Mouse (Mus musculus): ENCODE results near the gene Gabrg3.
"Not testable (repeated sequence)": the region's sequence is repeated elsewhere in the genome, so short reads cannot be mapped to it uniquely, and the experiment has no call there.

The Gabrg3 gene

DNA sequence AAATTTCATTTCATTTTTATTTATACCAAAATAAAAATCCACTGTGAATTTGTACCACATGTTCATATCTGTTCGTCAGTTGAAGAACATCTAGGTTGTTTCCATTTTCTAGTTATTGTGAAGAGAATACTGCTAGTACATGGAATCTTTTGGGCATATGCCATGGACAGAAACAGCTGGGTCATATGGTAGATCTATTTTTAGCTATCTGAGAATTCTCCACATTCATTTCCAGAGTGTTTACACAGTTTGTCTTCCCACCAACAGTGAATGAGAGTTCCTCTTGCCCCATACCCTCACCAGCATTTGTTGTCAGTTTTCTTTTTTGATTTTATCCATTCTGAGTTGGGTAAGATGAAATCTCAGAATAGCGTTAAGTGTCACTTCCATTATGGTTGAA, 75.0 kb downstream of the Gabrg3 start:
- DNase-seq (ENCODE audit: low spot score in 2 of 2) = no peak

DNA sequence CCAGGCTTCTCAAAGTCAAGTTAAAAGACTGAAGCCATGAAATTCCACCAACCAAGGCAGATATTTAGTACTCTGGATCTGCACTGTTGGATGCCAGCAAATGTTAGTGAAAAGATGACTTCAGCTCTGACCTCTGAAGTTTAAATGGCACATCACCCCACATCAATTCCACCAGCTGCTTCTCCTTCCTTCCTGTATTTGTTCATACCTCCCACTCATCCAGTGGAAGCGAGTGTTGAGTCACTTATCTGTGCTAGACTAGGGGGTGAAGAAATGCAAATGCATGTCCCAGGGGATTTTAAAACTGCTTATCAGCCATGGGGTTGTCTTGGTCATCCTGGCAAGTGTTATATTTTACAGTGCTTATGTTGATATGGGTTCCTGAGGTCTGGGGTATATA, 79.7 kb downstream of the Gabrg3 start:
- no peak for DNase-seq (ENCODE audit: low spot score in 2 of 2)

DNA sequence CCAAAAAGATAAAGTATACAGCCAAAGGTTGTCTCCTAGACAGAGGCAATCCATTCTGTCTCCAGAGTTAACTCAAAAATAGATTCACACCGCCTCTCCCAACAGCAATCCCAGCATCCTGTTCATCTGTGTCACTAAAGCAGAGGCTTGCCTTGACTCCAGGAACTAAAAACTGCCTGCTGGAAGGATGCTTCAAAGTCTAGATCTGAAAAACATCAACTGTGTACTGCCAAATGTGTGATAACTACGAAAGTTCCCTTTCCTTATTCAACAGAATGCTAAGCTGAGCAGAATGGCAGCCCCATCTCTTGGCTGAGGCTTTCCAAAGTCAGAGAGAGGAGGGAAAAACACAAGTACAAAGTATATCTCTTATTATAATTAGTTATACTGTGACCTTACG, 90.3 kb downstream of the Gabrg3 start:
- peak in 1 of 2 experiments; percentile 17 for DNase-seq (ENCODE audit: low spot score in 2 of 2)

DNA sequence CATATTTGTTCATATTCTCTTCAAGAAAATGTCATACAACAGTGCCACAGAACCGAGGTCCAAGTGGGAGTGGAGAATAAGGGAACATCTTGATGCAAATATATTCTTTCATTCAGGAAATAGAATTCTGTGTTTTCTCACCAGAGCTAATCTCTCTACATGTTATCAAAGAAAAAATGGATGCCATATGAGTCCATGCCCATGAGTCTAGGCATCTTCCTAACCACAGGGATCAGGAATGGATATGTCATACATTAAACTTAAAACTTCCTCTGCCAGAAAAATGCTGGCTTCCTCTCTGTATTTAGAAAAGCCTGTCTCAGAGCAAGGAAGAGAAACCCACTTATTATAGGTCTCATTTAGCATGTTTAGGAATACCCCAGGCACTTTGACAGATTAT, 92.9 kb downstream of the Gabrg3 start:
- no peak for DNase-seq (ENCODE audit: low spot score in 2 of 2)

DNA sequence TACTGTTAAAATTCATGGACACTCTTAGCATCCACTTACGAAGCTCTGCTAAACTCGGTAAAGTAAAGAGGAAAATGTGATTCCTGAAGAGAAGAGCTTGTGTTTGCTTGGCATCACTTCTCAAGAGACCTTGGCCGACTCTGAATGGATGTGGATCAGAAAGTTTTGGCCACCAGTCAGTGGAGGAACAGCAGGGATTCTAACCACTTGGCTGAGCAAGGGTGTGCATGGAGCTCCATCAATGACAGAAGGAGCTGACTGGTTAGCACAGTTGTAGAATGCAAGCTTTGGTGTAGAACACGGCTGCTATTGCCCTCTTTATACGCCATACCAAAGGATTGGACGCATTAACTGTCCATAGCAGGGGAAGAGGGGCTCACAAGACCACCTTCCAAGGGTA, 93.4 kb downstream of the Gabrg3 start:
- no peak for DNase-seq (ENCODE audit: low spot score in 2 of 2)

DNA sequence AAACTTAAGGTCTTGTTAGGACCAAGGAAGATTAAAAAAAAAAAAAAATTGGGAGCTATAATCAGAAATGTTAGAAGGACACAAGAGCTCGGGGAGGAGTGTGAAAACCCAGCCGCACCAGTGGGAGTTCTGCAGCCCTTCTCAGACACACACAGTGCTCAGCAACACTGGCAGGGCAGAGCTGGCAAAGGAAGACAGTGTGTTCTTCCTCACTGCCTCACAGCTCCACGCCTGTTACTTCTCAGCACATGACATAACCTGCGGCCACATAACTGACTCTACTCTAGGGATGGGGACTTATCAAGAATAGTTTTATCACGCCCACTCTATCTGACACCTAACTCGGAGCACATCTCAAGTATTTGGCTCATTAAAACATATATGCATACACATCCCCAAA, 103.8 kb downstream of the Gabrg3 start:
- DNase-seq (ENCODE audit: low spot score in 2 of 2) = no peak

DNA sequence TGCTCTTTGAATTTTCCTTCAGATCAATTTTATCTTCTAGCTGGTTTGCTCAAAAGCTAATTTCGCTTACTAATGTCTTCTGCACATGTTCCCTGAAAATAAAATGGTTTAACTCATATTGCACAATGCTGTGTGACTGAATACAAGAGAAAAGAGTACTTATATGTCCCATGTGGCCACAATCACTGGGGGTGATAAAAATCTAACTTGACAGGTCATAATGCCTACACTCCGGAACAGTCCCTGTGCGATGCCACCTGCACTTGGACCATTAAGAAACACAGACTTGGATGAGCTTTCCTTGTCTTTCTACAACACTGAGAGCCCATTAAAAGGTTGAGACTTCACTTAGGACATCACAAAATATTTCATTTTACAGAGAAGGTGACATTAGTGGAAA, 108.1 kb downstream of the Gabrg3 start:
- no peak for DNase-seq (ENCODE audit: low spot score in 2 of 2)

DNA sequence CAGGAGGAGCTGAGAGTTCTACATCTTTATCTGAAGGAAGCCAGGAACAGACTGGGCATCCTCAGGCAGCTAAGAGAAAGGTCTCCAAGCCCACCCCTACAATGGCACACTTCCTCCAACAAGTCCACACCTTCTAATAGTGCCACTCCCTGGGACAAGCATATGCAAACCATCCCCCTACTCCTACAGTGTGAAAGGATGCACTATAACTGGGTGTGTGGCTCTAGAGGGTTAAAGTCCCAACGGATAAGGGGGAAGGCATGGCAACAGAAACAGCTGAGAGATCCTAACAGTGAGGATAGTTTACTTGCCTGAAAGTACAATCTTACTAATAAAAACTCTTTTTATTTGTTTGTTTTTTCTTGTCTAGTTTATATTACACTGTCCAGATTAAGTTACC, 126.8 kb downstream of the Gabrg3 start:
- no peak for DNase-seq (ENCODE audit: low spot score in 2 of 2)

DNA sequence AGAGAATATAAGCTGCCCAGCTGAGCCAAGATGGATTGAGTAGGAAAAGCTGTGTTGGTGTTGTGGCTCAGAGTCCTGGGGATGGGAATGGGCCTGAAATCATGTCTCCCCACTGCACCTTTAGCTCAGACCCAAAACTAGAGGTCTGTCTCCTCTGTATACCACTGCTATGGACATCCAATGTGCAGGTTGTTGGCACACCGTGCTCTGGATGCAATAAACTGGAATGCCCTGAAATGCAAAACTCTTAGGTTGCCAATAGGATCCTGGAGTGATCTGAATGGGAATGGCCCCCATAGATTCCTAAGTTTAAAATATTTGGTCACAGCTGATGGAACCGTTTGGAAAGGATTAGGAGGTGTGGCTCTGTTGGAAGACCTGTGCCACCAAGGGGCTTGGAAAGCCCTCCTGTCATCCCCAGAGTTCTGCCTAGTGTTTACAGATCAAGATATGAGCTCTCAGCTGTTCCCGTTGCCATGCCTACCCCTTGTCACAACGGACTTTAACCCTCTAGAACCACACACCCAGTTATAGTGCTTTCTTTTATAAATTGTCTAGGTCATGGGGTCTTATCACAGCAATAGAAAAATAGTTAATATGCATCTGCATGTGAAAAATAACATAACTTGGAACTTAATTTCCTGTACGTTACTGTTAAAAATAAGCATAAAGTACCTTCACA, 128.0 kb downstream of the Gabrg3 start:
- DNase-seq (ENCODE audit: low spot score in 2 of 2) = no peak

DNA sequence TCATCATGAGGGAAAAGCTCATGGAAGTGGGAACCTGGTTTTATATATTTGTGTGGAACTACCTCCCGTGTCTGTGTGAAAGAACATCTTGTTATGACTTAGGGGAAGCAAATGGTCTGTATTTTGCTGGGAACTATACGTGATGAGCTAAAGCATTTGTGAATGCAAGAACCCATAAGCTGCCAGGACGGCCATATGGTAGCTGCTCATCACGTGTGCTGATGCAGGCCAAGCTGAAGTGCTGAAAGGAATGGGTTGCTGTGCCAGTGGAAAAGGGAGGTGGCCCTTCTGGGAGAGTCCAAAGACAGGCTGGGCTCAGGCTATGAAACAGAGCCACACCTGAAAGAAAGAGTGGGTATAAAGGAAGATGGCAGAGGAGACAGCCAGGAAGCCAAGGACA, 143.0 kb downstream of the Gabrg3 start:
- peak; percentile 8 to 16 for DNase-seq (ENCODE audit: low spot score in 2 of 2)

DNA sequence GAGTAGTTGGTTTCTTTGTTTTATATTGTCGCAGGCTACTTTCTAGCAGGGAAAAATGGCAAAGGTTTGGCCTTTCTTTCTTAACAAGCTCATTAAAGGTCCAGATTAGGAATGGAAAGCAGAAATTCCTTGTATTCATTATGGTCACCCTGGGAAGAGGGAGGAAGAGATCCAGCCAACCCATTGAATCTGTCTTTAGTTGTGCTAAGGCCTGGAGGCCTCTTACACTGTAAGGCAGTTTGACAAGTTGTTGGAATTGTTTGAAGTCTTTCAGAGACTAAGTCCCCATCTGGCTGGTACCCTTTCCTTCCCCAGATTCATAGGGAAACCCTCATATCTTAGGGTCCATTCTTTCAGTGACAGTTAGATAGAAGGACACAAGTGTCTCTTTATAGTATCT, 172.9 kb downstream of the Gabrg3 start:
- no peak for DNase-seq (ENCODE audit: low spot score in 2 of 2)

DNA sequence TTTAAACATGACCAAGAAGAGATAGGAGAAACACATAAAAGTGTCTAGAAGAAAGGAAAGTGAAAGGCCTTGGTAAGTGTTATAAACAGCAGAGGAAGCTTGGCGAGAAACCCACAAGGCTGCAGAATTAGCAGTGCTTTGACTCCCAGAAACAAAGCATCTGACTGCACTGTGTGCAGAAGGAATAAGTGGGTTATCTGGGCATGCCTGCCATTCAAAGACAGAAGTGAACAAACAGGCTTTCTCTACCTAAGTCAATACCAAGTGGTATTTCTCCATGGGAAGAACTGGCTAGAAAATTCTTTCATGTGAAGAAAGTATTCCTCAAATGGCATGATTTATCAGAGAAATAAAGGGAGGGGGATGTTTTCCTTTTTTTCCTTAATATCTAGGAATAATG, 201.0 kb downstream of the Gabrg3 start:
- DNase-seq (ENCODE audit: low spot score in 2 of 2) = no peak

DNA sequence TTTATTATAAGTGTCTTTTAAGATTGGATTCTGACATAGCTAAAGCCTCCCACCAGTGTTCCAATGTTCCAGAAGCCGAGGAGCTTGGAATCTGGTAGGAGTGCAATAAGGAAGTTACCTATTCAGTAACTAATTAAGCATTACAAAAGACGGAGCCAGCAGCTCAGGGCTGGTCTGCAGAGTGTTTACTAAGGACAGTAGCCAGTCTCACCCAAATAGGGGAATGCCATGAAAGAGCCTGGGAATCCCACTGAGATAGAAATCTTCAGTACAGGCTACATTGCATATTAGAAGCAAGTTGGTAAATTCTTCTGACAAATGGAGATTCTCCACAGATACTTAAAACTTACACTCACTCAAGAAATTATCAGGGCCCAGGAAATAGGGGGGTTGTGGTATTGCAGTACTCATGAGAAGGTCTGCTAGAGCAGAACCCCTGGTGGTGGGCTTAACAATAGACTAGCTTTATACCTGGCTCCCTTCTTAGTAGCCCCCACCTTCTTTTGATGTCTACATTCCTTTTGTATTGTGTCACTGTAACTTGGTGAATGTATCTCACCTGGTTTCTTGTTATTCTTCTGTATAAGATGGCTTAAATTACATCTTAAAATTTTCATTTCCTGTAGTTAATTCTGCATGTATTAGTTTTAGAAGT, 211.0 kb downstream of the Gabrg3 start:
- not testable (repeated sequence) for DNase-seq (ENCODE audit: low spot score in 2 of 2)

DNA sequence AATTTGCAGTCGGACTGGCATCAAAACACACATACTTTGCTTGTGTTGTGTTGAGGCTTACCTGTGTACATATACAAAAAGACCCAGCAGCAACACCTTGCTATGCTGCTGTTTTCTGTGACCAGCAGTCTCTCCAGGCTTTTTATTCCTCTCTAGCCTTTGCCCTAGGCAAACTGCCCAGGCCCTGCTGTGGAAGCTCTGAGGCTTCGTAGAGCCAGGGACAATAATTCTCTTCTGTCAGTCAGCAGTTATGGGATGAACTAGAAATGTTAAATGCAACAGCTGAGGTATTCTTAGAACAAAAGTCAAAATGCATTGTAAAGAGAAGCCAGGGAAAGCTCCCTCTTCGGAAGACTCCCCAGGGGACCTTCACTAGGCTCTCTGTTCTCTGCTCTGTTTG, 220.1 kb downstream of the Gabrg3 start:
- no peak for DNase-seq (ENCODE audit: low spot score in 2 of 2)

DNA sequence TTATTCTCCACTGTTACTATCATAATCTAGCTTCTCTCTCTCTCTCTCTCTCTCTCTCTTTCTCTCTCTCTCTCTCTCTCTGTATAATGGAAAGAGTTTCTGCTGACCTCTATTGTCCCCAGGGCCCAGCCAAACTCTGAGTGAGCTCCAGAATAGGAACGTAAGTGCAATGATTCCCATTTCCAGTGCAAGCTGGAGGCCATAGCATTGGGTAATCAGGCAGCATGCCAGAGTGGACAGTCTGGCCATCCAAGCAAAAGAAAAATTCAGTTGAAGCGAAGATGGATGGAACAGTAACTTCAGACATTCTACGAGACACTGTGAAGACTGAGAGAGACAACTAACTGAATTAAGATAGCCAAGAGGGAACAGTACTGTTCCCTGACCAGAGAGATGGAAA, 228.8 kb downstream of the Gabrg3 start:
- no peak for DNase-seq (ENCODE audit: low spot score in 2 of 2)

DNA sequence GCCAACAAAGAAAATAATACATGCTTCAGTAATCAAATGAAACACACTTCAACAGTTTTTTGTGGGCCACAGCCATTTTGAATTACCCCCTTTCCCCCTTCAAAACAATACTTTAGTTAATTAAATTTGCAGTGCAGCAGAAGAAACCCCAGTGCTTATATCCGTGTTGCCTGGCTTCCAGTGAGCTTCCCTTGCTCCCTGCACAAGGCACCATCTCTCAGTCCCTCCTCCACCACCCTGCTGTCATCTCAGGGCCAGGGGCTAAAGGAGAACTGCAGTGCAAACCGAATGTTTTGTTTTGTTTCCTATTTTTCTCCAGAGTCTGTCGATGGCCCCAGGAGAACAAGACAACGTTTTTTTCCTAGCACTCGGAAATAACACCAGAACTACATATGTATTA, 233.2 kb downstream of the Gabrg3 start:
- no peak for DNase-seq (ENCODE audit: low spot score in 2 of 2)

DNA sequence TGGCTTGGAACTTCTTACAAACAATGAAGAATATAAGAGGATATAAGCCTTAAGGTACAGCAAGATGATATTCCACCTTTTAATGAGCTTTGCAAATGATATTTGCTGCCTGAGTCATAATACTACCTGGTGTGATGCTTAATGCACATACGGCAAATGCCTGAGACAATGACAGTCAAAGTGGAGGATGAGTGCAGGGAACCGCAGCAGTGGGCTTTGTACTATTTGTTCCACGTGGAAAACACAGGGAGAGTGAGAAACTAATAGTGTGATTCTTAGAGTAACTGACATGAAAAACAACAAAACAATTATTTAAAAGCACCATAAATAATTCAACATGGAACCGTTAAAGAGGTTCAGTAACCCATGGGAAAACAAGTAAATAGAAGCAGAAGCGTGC, 236.2 kb downstream of the Gabrg3 start:
- no peak for DNase-seq (ENCODE audit: low spot score in 2 of 2)

DNA sequence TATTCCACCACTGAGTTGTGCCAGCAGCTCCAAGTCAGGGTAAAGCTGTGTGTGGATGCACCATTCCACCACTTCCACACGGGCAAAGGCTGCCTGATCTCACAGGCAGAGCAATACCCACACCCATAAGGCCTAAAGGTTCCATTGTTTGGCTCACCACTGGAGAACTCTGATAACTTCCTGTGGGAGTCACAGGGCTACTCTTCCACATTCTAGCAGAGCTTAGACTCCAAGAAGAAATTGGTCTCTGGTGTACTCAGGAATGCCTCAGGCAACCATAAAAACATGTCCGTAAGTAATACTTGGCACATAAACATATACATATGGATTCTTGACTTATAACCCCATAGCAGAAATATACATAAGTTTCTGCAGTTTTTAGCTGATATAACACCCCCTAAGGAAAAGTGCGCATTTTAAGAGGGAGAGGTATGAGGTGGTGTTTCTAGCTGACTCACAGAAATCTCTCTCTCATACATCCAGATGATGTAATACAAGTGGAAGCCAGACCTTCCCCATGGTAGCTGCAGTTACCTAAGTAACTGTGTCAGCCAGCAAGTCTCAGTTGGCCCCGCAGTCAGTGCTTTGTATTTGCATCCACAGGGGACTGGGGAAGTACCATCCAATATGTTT, 248.8 kb downstream of the Gabrg3 start:
- DNase-seq (ENCODE audit: low spot score in 2 of 2) = no peak

DNA sequence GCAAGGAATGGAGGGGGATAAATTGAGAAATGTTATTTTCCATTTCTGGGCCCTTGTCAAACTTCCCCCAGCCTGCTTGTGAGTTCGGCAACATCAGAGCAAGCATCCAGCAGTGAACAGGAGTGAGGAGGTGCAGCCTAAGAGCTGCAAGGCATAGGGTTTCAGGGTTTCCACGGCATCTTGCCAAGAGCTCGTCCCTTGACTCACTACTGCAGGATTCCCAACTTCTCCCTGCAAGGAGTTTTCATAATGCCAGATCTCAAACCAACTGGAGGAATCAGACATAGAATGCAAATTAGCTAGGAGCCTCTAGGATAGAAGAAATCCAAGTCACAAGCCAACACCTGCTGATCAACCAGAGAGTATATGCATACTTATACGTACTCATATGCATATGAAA, 254.0 kb downstream of the Gabrg3 start:
- no peak for DNase-seq (ENCODE audit: low spot score in 2 of 2)

DNA sequence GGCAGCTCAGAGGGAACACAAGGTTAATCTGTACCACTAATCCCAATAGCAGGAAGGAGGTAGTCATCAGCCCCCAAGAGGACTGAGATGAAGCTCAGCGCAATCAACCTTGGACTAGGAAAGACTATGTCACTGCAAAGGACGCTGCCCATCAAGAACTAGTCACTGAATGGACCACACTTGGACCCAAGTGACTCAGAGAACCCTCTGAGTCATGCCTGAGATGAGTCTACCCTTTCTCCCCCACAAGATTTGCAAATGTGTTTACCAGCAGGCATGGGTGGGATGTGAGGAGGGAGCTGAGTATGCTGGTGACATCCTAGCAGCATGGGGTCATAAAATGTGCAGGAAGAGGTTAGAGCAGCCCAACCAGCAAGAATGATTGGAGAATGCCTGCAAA, 254.5 kb downstream of the Gabrg3 start:
- DNase-seq (ENCODE audit: low spot score in 2 of 2) = no peak

DNA sequence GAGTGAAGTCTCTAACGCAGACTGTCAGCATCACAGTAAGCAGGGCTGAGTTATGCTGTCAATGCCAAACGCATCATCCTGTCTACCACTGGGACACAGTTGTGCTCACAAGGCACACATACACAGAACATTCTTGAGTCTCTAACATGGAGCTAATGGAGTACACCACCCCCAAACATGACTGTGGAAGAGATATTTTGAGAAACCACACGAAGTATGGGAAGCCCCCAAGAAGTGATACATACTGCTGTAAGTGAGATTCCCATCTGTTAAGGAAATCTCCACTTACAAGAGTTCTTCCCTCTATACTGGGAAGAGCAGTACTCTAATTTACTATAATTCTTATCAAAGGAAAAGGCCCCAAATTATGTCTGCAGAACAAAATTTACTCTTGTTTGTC, 286.9 kb downstream of the Gabrg3 start:
- no peak for DNase-seq (ENCODE audit: low spot score in 2 of 2)

DNA sequence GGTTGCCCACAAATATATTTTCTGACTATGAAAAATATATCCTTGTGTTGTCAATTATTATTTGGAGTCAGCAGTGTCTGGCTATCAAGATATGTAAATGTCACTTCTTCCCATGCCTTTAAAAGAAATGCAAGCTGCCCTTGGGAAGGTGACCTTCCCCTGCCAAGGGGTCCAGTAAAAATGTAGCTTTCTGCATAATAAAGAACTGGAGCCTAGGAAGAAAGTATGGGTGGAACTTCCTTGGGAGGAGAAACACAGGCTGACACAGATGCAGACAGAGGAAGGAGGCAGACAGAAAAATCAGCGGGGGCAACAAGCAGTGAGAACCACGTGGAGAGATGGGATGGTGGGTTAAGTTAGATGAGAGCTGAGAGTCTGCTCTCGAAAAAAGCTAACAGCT, 304.9 kb downstream of the Gabrg3 start:
- DNase-seq (ENCODE audit: low spot score in 2 of 2) = no peak

DNA sequence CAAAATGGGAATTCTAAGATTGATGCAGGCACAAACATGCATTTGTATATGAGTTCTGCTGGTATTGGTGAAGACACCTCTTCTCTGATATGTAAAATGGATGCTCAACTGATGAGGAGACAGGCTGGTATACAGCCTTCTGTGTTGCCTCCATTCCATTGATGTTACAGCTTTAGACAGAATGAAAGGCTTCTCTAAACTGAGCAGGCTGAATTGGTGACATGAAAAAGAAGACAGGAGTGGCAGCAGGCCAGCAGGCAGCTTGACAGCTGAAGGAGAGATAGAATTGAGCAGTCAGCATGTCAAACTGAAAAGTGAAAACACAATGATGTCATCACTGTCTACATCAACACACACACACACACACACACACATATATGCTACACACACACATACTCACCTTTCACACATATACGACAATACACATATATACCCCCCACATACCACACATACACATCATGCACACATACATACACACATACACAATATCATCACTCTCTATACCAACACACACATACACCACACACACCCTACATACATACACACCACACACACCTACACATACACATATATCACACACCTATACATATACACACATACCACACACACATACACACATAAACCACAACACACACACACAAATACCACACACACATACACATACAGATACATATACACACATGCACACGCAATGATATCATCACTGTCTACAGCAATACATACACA, 315.4 kb downstream of the Gabrg3 start:
- no peak for DNase-seq (ENCODE audit: low spot score in 2 of 2)
